Mouse (Mus musculus): ENCODE measurements around the gene Tnfsfm13.

GRCm38 (mm10) chr11:69662967-69663671 is 32.8 kb downstream of the Tnfsfm13 start:
- TF ChIP-seq POLR2A (IDR thresholded peaks at IDR 0.05; ENCODE audit: borderline replicate concordance, low read depth, low read length) (no peak), CTCF (IDR thresholded peaks at IDR 0.05; ENCODE audit: low read depth, low read length) (no peak)
